Mouse (Mus musculus): ENCODE data around the gene Osbpl8.

DNA sequence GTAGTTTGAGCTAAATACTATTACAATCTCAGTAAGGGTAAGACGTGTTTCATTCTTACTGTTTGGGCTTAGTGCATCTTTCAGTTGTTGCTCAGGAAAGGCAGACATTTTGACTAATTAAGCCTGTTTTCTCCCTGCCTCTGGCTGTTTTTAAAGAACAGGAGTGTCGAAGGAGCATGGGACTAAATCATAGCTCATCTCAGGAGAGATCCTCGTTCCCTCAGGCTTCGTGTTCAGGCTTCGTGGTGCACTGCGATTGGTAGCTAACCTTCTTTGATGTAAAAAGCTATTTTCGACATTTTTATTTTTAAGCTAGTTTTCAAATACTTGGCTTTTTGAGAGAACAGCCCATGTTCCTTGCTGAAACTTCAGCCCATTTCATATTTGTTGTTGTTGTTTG, 78.1 kb downstream of the Osbpl8 start:
- no peak for TF ChIP-seq POLR2A (IDR thresholded peaks at IDR 0.05; ENCODE audit: low read depth, low read length)
- TF ChIP-seq CTCF (IDR thresholded peaks at IDR 0.05; ENCODE audit: extremely low read depth, insufficient read depth, insufficient read length, insufficient replicate concordance): no peak
